In genomic region chr4:148507585-148507984, GRCm38 (mm10) we compare ENCODE assay signal across 20 mouse cellular contexts. TPM values are rescaled to one million over a fixed set of nuclear protein-coding genes. Genes with fewer than 3 reads are reported as not detected.
DNase-seq lines count a peak whose midpoint lies in the region; ATAC-seq and TF ChIP-seq lines count a peak whose summit lies in the region.
"Had no signal": no experiment of that assay in that cellular context is flagged by ENCODE, and none has a peak within 500 bp of the region (broad histone marks: within the 10 kb centered on the region; RNA-seq: fewer than 3 reads in every experiment).

No protein-coding gene starts in this region.

- H3K4me2 ChIP-seq in embryonic facial prominence, embryonic 14.5 days (ENCODE audit: low read depth, low read length) = no peak overlapping the region
- no peak overlapping the region for H3K4me2 ChIP-seq in limb, embryonic 11.5 days (ENCODE audit: low read depth, severe bottlenecking)
- H3K4me2 ChIP-seq: embryonic facial prominence, embryonic 12.5 days; liver, embryonic 13.5 days; midbrain, embryonic 12.5 days; stomach, embryonic 15.5 days had no signal

- H3K36me3 ChIP-seq in embryonic facial prominence, embryonic 14.5 days (ENCODE audit: control insufficient read depth, insufficient read depth, low read length) = peaks cover 57% of the 10 kb centered on the region
- H3K36me3 ChIP-seq in limb, embryonic 11.5 days (ENCODE audit: control insufficient read depth, insufficient read depth, low read length) = peaks cover 12% of the 10 kb centered on the region
- H3K36me3 ChIP-seq in heart, adult 2 months (ENCODE audit: control insufficient read depth, insufficient read depth, low read length) = no peaks in the 10 kb centered on the region
- H3K36me3 ChIP-seq: stomach, embryonic 15.5 days had no signal

- H3K4me1 ChIP-seq in embryonic facial prominence, embryonic 14.5 days (ENCODE audit: control insufficient read depth, insufficient read depth, low read length) = 0 out of 2 replicates have a peak, but pooled peaks cover 5% of the 10 kb centered on the region
- H3K4me1 ChIP-seq in limb, embryonic 11.5 days (ENCODE audit: control insufficient read depth, insufficient read depth, low read length) = peaks cover 7% of the 10 kb centered on the region
- peaks cover 9% of the 10 kb centered on the region for H3K4me1 ChIP-seq in heart, adult 2 months (ENCODE audit: control insufficient read depth, insufficient read depth, low read length)
- H3K4me1 ChIP-seq: embryonic facial prominence, embryonic 12.5 days; liver, embryonic 13.5 days; midbrain, embryonic 12.5 days; stomach, embryonic 15.5 days had no signal

- no peak for TF ChIP-seq POLR2A in heart, adult 2 months (IDR thresholded peaks at IDR 0.05; ENCODE audit: insufficient read depth, low read depth, low read length)

- peak; percentile 28 for DNase-seq in lung, postnatal 14 days
- no peak for DNase-seq in lung, postnatal 25 days (ENCODE audit: low spot score)
- peak; percentile 30 for DNase-seq in embryonic facial prominence, embryonic 14.5 days (ENCODE audit: low spot score)
- DNase-seq in limb, embryonic 11.5 days (ENCODE audit: low spot score) = peak; percentile 41
- DNase-seq in heart, postnatal 10 days = no peak
- DNase-seq in heart, adult 18-20 months = no peak
- DNase-seq in heart, adult 2 months = no peak
- DNase-seq: cerebellum, postnatal 10 days; kidney, adult 18-20 months; kidney, postnatal 36 days; liver, embryonic 13.5 days; thymus, adult 2 months had no signal

- H3K4me3 ChIP-seq in embryonic facial prominence, embryonic 14.5 days (ENCODE audit: low read depth, low read length) = no peak overlapping the region
- no peak overlapping the region for H3K4me3 ChIP-seq in limb, embryonic 11.5 days (ENCODE audit: low read depth, low read length)
- no peak overlapping the region for H3K4me3 ChIP-seq in heart, adult 2 months
- H3K4me3 ChIP-seq: embryonic facial prominence, embryonic 12.5 days; liver, embryonic 13.5 days; midbrain, embryonic 12.5 days; myocyte; stomach, embryonic 15.5 days had no signal

- H3K27me3 ChIP-seq in embryonic facial prominence, embryonic 14.5 days (replicated peaks; ENCODE audit: control insufficient read depth, insufficient read depth, low read length) = no peaks in the 10 kb centered on the region
- no peaks in the 10 kb centered on the region for H3K27me3 ChIP-seq in limb, embryonic 11.5 days (ENCODE audit: control insufficient read depth, insufficient read depth, low read length)
- H3K27me3 ChIP-seq in heart, adult 2 months (ENCODE audit: control insufficient read depth, insufficient read depth, low read length) = no peaks in the 10 kb centered on the region
- H3K27me3 ChIP-seq: embryonic facial prominence, embryonic 12.5 days; liver, embryonic 13.5 days; midbrain, embryonic 12.5 days; stomach, embryonic 15.5 days had no signal

- intact Hi-C loops in heart, postnatal 10 days (cut with DNase I) = no loop called here
- intact Hi-C loops in heart, adult 2 months (cut with DNase I) = no loop called here

- H3K9me3 ChIP-seq in embryonic facial prominence, embryonic 14.5 days (ENCODE audit: control insufficient read depth, low read length) = 0 out of 2 replicates have a peak, but pooled peaks cover 2% of the 10 kb centered on the region
- H3K9me3 ChIP-seq in limb, embryonic 11.5 days (ENCODE audit: control insufficient read depth, low read length) = no peaks in the 10 kb centered on the region
- H3K9me3 ChIP-seq: embryonic facial prominence, embryonic 12.5 days; G1E; liver, embryonic 13.5 days; midbrain, embryonic 12.5 days; stomach, embryonic 15.5 days had no signal

- WGBS in embryonic facial prominence, embryonic 14.5 days = 66% methylated on average over 5 of the region's 5 CpGs
- 59% methylated on average over 5 of the region's 5 CpGs for WGBS in limb, embryonic 11.5 days
- WGBS in heart, adult 2 months = 80% methylated on average over 5 of the region's 5 CpGs

- no peak for TF ChIP-seq EP300 in heart, adult 2 months (IDR thresholded peaks at IDR 0.05; ENCODE audit: insufficient read depth, low read depth, low read length)

- no peak overlapping the region for H3K9ac ChIP-seq in embryonic facial prominence, embryonic 14.5 days (ENCODE audit: low read depth, low read length)
- H3K9ac ChIP-seq in limb, embryonic 11.5 days (ENCODE audit: low read length) = no peak overlapping the region
- H3K9ac ChIP-seq in heart, adult 2 months (ENCODE audit: low read depth, low read length) = no peak overlapping the region
- H3K9ac ChIP-seq: embryonic facial prominence, embryonic 12.5 days; liver, embryonic 13.5 days; midbrain, embryonic 12.5 days; stomach, embryonic 15.5 days had no signal

- no peak for TF ChIP-seq CTCF in heart, adult 2 months (IDR thresholded peaks at IDR 0.05)

- ATAC-seq in embryonic facial prominence, embryonic 14.5 days (ENCODE audit: low read depth) = no peak
- ATAC-seq in limb, embryonic 11.5 days (ENCODE audit: insufficient number of reproducible peaks, low FRiP score, low TSS enrichment, low read depth) = no peak
- ATAC-seq: CD4-positive, CD25-positive, alpha-beta regulatory T cell, adult 4 months had no signal

- no peaks in the 10 kb centered on the region for H3K79me2 ChIP-seq in heart, adult 2 months (replicated peaks; ENCODE audit: control insufficient read depth, insufficient read depth, low read length)

- no peak overlapping the region for H3K27ac ChIP-seq in embryonic facial prominence, embryonic 14.5 days (replicated peaks; ENCODE audit: low read depth, low read length)
- no peak overlapping the region for H3K27ac ChIP-seq in limb, embryonic 11.5 days (replicated peaks; ENCODE audit: low read depth, low read length)
- H3K27ac ChIP-seq in heart, adult 2 months = no peak overlapping the region
- H3K27ac ChIP-seq: embryonic facial prominence, embryonic 12.5 days; liver, embryonic 13.5 days; midbrain, embryonic 12.5 days; stomach, embryonic 15.5 days had no signal

RNA-seq across cellular contexts. Expression of gene Angptl7, which starts 7.3 kb away (rescaled TPM):
- polyA plus RNA-seq in embryonic facial prominence, embryonic 14.5 days (2014; fragmentation: Nextera tagmentation; extraction: Ambion mirVana) = 3.8 and 4.8 TPM in 2 replicates
- 0.11 and 0.17 TPM in 2 replicates for polyA plus RNA-seq in limb, embryonic 11.5 days (2014; fragmentation: Nextera tagmentation; extraction: Ambion mirVana)
- 1 to 10 TPM; 3.3 to 4.8 TPM for total RNA-seq in heart, postnatal 10 days (2021)
- total RNA-seq in heart, adult 18-20 months (2021) = 1 to 10 TPM; 1.2 to 2.0 TPM
- 1 to 10 TPM; 2.5 TPM for total RNA-seq in heart, adult 2 months (2021)
- polyA plus RNA-seq in heart, adult 2 months (2012; rRNA removed) = 3.7 and 4.4 TPM in 2 replicates
- total RNA-seq: hematopoietic stem cell, adult 5-6 weeks; neutrophil, adult 5-6 weeks had no signal
- polyA plus RNA-seq: G1E had no signal

RNA-seq across cellular contexts. Expression of gene Exosc10, which starts 50.6 kb away (rescaled TPM):
- 80.9 and 90.7 TPM in 2 replicates for polyA plus RNA-seq in embryonic facial prominence, embryonic 14.5 days (2014; fragmentation: Nextera tagmentation; extraction: Ambion mirVana)
- 112 and 119 TPM in 2 replicates for polyA plus RNA-seq in limb, embryonic 11.5 days (2014; fragmentation: Nextera tagmentation; extraction: Ambion mirVana)
- total RNA-seq in heart, postnatal 10 days (2021) = 10 to 100 TPM; 55.4 to 56.0 TPM
- total RNA-seq in heart, adult 18-20 months (2021) = 10 to 100 TPM; 33.7 to 39.3 TPM
- total RNA-seq in heart, adult 2 months (2021) = 10 to 100 TPM; 38.7 to 39.6 TPM
- polyA plus RNA-seq in heart, adult 2 months (2012; rRNA removed) = 21.9 and 27.2 TPM in 2 replicates

RNA-seq across cellular contexts. Expression of gene Mtor, which starts 59.2 kb away (rescaled TPM):
- 16.3 and 20.5 TPM in 2 replicates for polyA plus RNA-seq in embryonic facial prominence, embryonic 14.5 days (2014; fragmentation: Nextera tagmentation; extraction: Ambion mirVana)
- polyA plus RNA-seq in limb, embryonic 11.5 days (2014; fragmentation: Nextera tagmentation; extraction: Ambion mirVana) = 23.0 and 27.3 TPM in 2 replicates
- total RNA-seq in heart, postnatal 10 days (2021) = 10 to 100 TPM; 57.5 to 59.4 TPM
- total RNA-seq in heart, adult 18-20 months (2021) = 10 to 100 TPM; 49.8 to 51.4 TPM
- 10 to 100 TPM; 40.9 to 49.7 TPM for total RNA-seq in heart, adult 2 months (2021)
- polyA plus RNA-seq in heart, adult 2 months (2012; rRNA removed) = 18.6 and 25.7 TPM in 2 replicates

Comparison
In these comparisons a context has a peak if more than half of its experiments do, and no peak if none do; other contexts are left out.
1. DNase-seq: peak in lung, postnatal 14 days (single experiment), embryonic facial prominence, embryonic 14.5 days (single experiment) and limb, embryonic 11.5 days (single experiment); none in lung, postnatal 25 days (single experiment), heart, postnatal 10 days (0 of 2), heart, adult 18-20 months (0 of 2) and heart, adult 2 months (0 of 2).